Mouse (Mus musculus): ENCODE measurements around the gene Trim41.
"Not testable (repeated sequence)": the region's sequence is repeated elsewhere in the genome, so short reads cannot be mapped to it uniquely, and the experiment has no call there.

GRCm38 (mm10) chr11:48791894-48792293 lies 25.3 kb downstream of the Trim41 start:
- not testable (repeated sequence) for TF ChIP-seq ZNF384 (IDR thresholded peaks at IDR 0.05; ENCODE audit: low read depth, low read length); MAFK (IDR thresholded peaks at IDR 0.05; ENCODE audit: insufficient read depth, low read depth, low read length)

Measured in ES-E14 (cell line).